Mouse (Mus musculus): ENCODE data around the gene Prkag2.

DNA sequence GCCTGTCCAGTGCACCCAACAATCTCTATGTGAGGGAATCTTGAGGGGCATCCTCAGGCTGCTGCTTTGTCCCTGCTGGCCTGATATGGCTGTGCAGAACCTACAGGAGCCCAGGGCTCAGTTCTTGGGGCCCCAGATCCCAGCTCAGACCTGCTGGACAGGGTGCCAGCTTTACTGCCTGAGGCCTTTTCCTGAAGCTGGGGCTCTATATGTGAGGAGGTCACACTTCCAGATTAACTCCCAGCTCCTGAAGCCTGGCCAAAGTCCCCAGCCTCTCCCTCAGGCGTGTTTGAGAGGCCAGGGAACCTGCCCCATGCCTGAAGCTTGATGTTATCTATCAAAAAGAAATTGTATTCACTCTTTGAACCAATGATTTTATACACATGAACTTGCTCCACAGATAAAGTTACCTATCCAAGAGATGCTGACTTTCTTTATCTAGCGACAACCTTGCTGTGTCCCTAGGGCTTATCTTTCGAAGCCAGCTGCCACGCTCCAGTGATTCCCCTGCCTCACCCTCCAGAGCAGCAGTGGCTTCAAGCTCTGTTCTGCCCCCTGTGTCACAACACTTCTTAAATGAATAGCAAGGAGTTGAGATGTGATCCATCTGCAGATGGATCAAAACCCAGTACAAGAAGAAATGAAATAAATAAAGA lies 121.0 kb downstream of the Prkag2 start:
- TF ChIP-seq CTCF (IDR thresholded peaks at IDR 0.05; ENCODE audit: low read depth, low read length) (no peak), TAL1 (conservative IDR thresholded peaks at IDR 0.05; ENCODE audit: low read depth, low read length) (peak; percentile 77), GATA1 (IDR thresholded peaks at IDR 0.05; ENCODE audit: borderline replicate concordance, low read length) (no peak)

All from G1E (cell line).